Mouse (Mus musculus): ENCODE results near the gene Itgb3bp.

The Itgb3bp gene

GRCm38 (mm10) chr4:99724331-99724730 lies 205.3 kb downstream of the Itgb3bp start:
- peak in 1 of 2 experiments; percentile 21 for DNase-seq (ENCODE audit: low spot score in 2 of 2)

DNA sequence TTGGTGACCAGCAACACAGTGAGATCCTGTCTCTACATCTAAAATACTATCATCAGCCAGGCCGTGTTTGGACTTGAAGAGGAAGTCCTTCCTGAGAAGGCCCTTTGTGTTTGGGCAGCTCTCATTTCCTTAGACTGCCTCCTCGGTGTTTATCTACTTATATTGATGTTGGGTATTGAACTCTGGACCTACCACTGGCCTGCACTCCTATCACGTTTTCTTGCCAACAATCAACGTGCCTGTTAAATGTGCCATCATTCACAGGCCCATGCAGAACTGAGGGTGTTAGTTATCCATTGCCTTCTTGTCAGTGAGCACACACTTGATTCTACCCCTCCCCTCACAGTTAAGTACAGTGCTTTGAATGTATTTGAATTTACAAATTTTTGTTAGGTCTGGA lies 211.7 kb downstream of the Itgb3bp start:
- no peak for DNase-seq (ENCODE audit: low spot score in 2 of 2)

- DNase-seq (ENCODE audit: low spot score in 2 of 2), result no peak
Observed at GRCm38 (mm10) chr4:99715783-99716416, 213.7 kb downstream of the Itgb3bp start.
